Mouse (Mus musculus) layer of hippocampus, postnatal 14 days (tissue): ENCODE data around the gene Styxl1. TPM values are rescaled to one million over a fixed set of nuclear protein-coding genes. Genes with fewer than 3 reads are reported as not detected.
A peak's percentile ranks its signal among the peaks of the same experiment; 100 is the strongest.

ENCODE experiments used
- DNase-seq, 2 experiments: peaks; one replicate each; pipeline ENCODE4 v3.0.0; 2021 to 2022; ENCODE audit warnings: low spot score in 2 of 2, mixed read lengths in 1 of 2
- total RNA-seq, 2 experiments: library from RNA; stranded (reverse); gene quantifications; 2 replicates each; pipeline ENCODE4 v1.2.3; 2021

Styxl1 gene
- total RNA-seq, 2 experiments from 2014 or later, result 0.44 TPM; not detected in 1

DNA sequence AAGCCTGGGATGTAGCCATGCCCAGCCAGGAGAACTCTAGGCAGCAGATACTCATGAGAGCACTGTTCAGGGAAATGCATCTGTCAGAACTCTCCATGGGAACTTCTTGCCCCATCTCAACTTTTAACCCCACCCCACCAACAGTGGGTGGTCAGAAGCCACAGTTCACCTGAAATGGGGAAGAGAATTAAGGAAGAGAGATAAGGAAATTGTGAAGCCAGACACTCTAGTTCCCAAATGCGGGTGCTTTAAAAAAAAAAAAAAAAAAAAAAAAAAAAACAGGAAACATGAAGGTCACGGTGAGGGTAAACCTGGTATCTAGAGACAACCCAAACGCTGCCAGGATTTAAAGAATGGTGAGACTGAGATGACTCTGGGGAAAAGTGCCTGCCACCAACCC, 5.7 kb downstream of the Styxl1 start:
- no peak for DNase-seq

- DNase-seq, result no peak
Measured at GRCm38 (mm10) chr5:135764971-135765370, 13.2 kb downstream of the Styxl1 start.

DNA sequence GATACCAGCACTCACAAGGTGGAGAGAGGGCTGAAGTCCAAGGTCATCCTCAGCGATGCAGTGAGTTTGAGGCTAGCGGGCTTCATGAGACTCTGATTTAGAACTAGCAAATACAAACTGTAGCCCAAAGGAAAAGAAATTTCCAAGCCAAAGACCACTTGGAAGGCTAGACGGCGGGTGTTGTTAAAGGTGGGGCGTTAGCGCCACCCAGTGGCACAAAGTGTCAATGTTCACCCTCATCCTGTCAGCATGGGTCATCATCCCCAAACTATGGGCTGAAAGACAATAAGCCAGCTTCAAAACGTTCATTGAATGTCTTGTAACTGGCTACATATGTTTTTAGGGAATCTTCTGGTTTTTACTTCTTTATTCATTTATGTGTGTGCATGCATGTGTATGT, 14.7 kb downstream of the Styxl1 start:
- peak; percentile 71 to 77 for DNase-seq

DNA sequence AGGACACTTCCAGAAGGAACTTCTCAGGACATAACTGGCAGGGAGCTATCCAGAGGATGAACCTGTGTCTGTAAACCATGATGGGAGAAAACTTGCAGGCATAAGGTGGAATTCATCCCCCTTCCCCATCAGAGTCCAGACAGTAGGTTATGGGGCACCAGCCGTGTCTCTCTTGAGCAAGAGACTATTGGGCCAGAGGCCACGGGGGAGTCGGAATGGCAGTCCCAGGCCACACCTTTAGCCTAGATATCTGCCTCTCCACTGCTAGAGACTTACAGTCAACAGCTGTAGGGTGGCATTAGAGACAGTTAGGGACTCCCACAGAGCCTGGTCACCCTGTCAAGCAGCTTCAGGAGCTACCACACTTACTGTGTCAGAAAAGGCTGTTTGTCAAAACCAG, 16.3 kb downstream of the Styxl1 start:
- DNase-seq, result no peak

DNA sequence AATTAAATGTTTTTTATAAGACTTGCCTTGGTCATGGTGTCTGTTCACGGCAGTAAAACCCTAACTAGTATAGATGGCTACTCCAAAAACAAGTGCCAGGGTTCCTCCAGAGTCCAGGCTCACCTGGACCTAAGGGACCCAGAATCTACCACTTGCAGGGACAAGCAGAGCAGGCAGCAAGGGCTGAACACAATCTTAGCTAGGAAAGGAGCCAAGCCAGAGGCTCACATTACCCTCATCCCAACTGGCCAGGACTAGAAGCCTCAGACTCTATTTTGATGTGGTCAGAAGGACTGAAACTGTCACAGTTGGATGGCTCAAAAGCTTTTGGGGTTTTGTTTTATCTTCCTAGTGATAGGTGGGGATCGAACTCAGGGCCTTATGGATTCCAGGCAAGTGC, 26.6 kb downstream of the Styxl1 start:
- DNase-seq, result no peak

DNA sequence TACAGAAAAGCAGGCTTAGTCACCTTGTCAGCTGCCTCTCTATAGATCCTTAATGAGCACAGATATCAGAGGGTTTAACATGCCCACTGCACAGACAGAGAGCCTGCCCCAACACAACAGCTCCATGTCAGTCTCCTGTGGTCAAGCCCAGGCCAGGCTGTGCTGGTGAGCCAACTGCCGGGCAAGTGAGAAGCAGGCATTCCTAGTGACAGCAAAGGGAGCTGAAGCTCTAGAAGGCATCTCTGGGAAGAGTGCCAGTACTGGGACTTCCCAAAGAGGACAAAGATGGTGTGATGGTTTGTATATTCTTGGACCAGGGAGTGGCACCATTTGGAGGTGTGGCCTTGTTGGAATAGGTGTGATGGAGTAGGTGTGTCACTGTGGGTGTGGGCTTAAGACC, 27.1 kb downstream of the Styxl1 start:
- DNase-seq, result no peak

DNA sequence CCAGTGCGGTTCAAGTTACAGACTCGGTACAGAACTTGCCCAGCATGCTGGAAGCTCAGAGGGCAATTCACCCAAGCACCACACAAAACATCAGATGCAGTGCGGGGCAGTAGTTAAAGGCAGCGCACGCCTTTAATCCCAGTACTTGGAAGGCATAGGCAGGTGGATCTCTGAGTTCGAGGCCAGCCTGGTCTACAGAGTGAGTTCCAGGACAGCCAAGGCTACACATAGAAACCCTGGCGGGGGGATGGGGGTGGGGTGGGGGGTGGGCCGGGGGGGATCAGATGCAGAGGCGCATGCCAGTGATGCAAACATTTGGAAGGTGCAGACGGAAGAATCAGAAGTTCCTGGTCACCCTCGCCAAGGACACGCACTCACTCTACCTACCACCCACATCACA, 33.4 kb downstream of the Styxl1 start:
- no peak for DNase-seq

- peak; percentile 90 to 93 for DNase-seq
Measured at GRCm38 (mm10) chr5:135743741-135744609, 34.2 kb downstream of the Styxl1 start, which contains the start of gene Tmem120a. Tmem120a (minus strand) TSS chr5:135744448.

DNA sequence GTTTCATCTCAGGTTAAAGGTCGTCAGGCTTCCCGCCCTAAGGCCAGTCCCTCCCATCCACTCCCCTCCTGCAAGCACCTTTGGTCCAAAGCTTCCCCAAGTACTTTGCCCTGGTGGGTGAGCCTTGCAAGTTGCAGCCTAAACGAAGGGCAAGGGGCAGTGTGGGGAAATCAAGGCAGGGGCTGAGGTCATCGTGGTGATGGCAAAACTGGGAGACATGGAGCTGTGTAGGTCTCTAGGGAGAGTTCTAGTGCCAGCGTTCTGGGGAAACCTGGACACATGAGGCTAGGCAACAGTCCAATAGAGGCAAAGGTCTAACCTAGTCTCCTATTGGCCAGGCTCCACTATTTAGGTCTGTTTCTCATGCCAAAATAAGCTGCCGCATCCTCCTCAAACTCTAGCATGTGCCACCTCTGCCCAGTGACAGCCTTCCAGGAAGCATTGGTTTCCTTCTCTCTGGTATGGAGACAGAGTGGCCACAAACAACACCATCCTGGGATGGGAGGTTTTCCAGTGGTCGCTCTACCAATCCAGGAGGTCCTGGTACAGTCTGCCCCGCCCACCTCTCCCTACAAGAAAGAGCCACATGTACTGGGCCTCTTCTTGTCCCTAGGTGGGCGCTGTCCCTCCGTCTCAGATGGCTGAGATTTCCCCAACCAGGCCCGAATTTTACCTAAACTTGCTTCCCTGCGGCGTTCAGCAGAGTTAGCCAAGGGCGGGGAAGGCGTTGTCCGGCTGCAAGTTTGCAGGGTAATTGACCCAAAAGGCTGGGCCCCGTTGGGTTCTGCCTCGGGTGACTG, 35.0 kb downstream of the Styxl1 start:
- DNase-seq, result no peak

DNA sequence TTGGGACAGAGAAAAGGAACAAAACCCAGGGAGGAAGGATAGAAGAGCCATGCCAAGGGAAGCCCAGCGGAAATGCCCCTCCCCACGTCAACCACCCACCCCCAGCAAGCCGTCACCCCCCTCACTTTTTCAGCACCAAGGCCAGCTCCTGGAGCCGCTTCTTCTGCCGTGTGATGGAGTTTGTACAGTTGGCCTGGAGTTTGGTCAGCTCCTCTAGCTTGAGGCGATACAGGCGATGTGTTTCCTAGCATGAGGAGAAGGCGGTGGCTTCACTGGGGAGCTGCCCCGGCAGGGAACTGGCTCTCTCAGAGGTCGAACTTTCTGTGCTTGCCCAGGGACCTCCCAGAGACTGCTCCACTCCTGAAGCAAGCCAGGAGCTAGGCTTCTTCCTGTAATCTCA, 36.0 kb downstream of the Styxl1 start:
- DNase-seq, result no peak

DNA sequence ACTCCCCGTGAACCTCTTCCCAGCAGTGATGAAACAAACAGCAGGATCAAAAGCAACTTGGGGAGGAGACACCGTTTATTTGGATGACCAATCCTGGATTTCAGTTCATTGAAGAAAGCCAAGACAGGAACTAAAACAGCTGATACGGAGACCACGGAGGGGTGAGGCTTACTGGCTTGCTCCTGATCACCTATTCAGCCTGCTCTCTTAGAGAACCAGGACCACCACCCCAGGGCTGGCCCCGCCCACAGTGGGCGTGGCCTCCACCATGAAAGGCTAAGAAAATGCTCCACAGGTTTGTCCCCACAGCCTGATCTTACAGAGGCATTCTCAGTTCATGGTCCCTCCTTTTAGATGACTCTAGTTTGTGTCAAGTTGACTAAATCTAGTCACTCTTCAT, 39.9 kb downstream of the Styxl1 start:
- no peak for DNase-seq

DNA sequence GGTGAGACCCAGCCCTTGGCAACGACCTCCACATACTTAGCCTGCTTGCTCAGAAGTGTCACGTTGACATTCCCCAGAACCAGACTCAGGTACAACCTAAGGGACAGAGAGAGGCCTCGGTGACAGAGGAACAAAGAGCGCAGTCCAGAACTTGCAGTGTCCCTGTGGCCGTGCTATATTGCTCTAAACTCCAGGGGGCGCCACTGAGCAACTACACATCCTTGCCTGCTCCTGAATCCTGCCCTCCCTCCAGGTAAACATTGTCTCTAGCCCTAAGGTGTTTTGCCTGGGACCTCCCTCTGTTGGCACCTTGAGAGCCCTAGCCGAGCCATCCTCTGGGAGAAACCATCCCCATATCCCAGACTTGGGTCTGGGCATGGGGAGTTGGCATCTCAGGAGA, 41.0 kb downstream of the Styxl1 start:
- no peak for DNase-seq

GRCm38 (mm10) chr5:135736544-135736943, 41.6 kb downstream of the Styxl1 start:
- DNase-seq, result no peak

DNA sequence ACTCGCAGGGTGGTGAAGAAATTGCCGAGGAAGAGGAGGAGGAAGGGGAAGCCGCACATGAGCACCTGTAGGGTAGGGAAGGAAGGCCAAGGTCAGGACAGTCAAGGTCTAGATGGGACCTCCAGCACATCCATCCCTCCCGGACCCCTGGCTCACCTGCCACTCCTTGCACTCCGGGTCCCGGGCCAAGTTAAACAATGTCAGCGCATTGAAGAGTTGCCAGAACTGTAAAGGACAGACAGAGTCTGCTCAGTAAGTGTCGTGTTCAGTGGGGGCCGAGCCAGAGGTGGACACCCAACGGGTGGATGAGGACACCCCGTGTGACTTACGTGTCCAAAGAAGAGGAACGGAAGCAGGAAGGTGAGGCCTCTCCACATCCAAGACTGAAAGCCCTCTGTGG, 42.4 kb downstream of the Styxl1 start:
- no peak for DNase-seq

DNA sequence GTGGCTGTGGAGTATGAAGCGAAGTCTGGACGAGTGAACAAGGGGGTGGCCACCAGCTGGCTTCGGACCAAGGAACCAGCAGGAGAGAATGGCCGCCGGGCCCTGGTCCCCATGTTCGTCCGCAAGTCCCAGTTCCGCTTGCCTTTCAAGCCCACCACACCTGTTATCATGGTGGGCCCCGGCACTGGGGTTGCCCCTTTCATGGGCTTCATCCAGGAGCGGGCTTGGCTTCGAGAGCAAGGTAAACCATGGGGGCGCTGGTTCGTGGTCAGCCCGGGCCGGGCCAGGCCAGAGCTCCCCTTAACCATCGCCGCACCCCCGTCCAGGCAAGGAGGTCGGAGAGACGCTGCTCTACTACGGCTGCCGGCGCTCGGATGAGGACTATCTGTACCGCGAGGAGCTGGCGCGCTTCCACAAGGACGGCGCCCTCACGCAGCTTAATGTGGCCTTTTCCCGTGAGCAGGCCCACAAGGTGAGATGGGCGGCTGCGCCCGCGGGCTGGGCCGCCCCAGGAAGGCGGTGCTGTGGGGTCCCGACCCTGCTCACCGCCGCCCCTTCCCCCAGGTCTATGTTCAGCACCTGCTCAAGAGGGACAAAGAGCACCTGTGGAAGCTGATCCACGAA, 44.0 kb downstream of the Styxl1 start:
- DNase-seq, result no peak

DNA sequence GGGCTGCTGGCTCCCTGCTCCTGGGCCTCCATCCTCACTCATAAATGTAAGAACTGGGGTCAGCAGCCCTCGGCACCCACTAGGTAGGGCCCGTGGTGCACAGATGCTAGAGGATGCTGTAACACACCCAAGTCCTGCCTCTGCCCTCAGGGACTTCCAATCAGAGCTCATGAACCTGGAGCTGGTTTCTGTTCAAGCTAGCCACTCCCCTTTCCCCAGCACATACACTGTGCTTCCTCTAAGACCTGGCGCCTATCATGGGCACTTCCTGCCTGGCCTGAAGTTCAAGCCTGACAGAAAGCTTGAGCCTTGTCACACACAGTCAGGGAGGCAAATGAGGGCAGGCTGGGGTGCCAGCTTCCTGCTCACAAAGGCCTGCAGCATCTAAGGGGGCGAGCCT, 45.1 kb downstream of the Styxl1 start:
- DNase-seq, result no peak

GRCm38 (mm10) chr5:135731322-135731721, 46.9 kb downstream of the Styxl1 start:
- DNase-seq, result no peak

- DNase-seq, result no peak
Measured at GRCm38 (mm10) chr5:135730916-135731315, 47.3 kb downstream of the Styxl1 start.

DNA sequence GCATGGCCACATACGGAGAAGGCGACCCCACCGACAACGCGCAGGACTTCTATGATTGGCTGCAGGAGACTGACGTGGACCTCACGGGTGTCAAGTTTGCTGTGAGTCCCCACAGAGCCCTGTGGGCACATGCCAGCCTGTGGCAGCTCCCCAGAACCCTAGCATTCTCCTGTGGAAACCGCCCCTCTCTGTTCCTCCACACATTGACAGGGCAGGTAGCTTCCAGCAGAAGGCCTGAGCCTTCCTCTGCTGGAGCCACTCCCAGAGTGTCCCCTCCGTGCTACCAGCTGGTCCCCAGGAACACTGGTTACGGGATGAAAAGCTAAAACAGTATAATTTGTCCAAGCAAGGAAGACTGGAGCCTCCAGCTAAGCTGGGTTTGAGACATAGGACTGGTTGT, 47.9 kb downstream of the Styxl1 start:
- DNase-seq, result no peak

- DNase-seq, result no peak
Measured at GRCm38 (mm10) chr5:135729351-135729750, 48.8 kb downstream of the Styxl1 start.

GRCm38 (mm10) chr5:135728361-135728760, 49.8 kb downstream of the Styxl1 start:
- no peak for DNase-seq

GRCm38 (mm10) chr5:135727871-135728270, 50.3 kb downstream of the Styxl1 start:
- DNase-seq, result no peak
